Mouse (Mus musculus) ES-E14 (cell line): ENCODE data around the gene Efna5. TPM values are rescaled to one million over a fixed set of nuclear protein-coding genes. Genes with fewer than 3 reads are reported as not detected.

Source experiments
- DNase-seq: peaks from one replicate; pipeline ENCODE4 v3.0.0-alpha.2; 2013; ENCODE audit warnings: low read depth, low spot score
- H3K27ac ChIP-seq: 2 replicates; pipeline ENCODE4 v1.5.1; 2012; ENCODE audit warnings: low read depth, mild to moderate bottlenecking, low read length, moderate library complexity, mixed read lengths; ENCODE audit not compliant: poor library complexity, insufficient read depth, severe bottlenecking
- H3K36me3 ChIP-seq: 2 replicates; pipeline ENCODE4 v1.6.1; 2012; ENCODE audit warnings: mild to moderate bottlenecking, low read length, moderate library complexity, mixed read lengths; ENCODE audit not compliant: control insufficient read depth, poor library complexity, insufficient read depth, severe bottlenecking
- H3K4me1 ChIP-seq, 2 experiments: fragments of 150-350 bp in 1 of 2; sonication (generic) in 1 of 2; 2 replicates each; pipeline ENCODE4 v1.6.1; 2012; ENCODE audit warnings: low read length in 2 of 2, mild to moderate bottlenecking in 1 of 2, mixed read lengths in 1 of 2; ENCODE audit not compliant: control insufficient read depth in 2 of 2, insufficient read depth in 2 of 2, poor library complexity in 1 of 2
- H3K4me3 ChIP-seq, 2 experiments: fragments of 150-350 bp in 1 of 2; sonication (generic) in 1 of 2; 2 replicates each; pipeline ENCODE4 v1.5.1; 2012; ENCODE audit warnings: low read length in 2 of 2, low read depth in 1 of 2, mild to moderate bottlenecking in 1 of 2, mixed read lengths in 1 of 2; ENCODE audit not compliant: insufficient read depth in 1 of 2, poor library complexity in 1 of 2, severe bottlenecking in 1 of 2
- H3K9ac ChIP-seq: 2 replicates; pipeline ENCODE4 v1.6.1; 2012; ENCODE audit warnings: low read depth, mild to moderate bottlenecking, low read length, mixed read lengths; ENCODE audit not compliant: poor library complexity, insufficient read depth, severe bottlenecking
- H3K9me3 ChIP-seq: fragments of 150-350 bp; sonication (generic); 2 replicates; pipeline ENCODE4 v1.6.1; 2012; ENCODE audit warnings: low read depth, mild to moderate bottlenecking, low read length; ENCODE audit not compliant: control insufficient read depth, insufficient read depth
- CHD2 ChIP-seq: IDR thresholded peaks from 2 replicates; pipeline ENCODE4 v1.6.1; 2014; ENCODE audit warnings: mild to moderate bottlenecking, low read depth, low read length, inconsistent platforms
- HCFC1 ChIP-seq: IDR thresholded peaks from 2 replicates; pipeline ENCODE4 v1.6.1; 2012; ENCODE audit warnings: low read length, inconsistent platforms, borderline replicate concordance; ENCODE audit not compliant: insufficient read depth
- MAFK ChIP-seq: IDR thresholded peaks from 2 replicates; pipeline ENCODE4 v1.6.1; 2014; ENCODE audit warnings: mild to moderate bottlenecking, low read depth, low read length, inconsistent platforms; ENCODE audit not compliant: insufficient read depth
- ZC3H11A ChIP-seq: IDR thresholded peaks from 2 replicates; pipeline ENCODE4 v1.6.1; 2012; ENCODE audit warnings: low read depth, mild to moderate bottlenecking, inconsistent platforms, low read length, borderline replicate concordance
- ZNF384 ChIP-seq: IDR thresholded peaks from 2 replicates; pipeline ENCODE4 v1.6.1; 2012; ENCODE audit warnings: low read depth, low read length, inconsistent platforms
- in situ Hi-C, 2 experiments: fragments of 600-800 bp; cut with MboI; formaldehyde crosslinking; loops; one replicate each; pipeline ENCODE4 v1.15.1; 2025; ENCODE audit warnings: low sequenced_read_pairs in 2 of 2, inconsistent platforms in 1 of 2; ENCODE audit not compliant: unreplicated experiment in 2 of 2
- total RNA-seq: library from RNA; depleted of rRNA; stranded (reverse); fragments of 300-350 nt; gene quantifications from 2 replicates; pipeline ENCODE4 v1.2.3, GENCODE M21; 2012

Gene Efna5
- total RNA-seq, 1 experiment = 3.8 TPM

GRCm38 (mm10) chr17:62819931-62820330 lies 61.2 kb downstream of the Efna5 start:
- H3K4me3 ChIP-seq = no peak overlapping the region
- TF ChIP-seq CHD2 (no peak), MAFK (no peak), ZC3H11A (no peak), HCFC1 (no peak), ZNF384 (no peak)
- in situ Hi-C loops = no loop called here
- no peak overlapping the region for H3K27ac ChIP-seq
- H3K9ac ChIP-seq = no peak overlapping the region
- no peaks in the 10 kb centered on the region for H3K36me3 ChIP-seq
- DNase-seq = no peak
- no peaks in the 10 kb centered on the region for H3K9me3 ChIP-seq
- no peaks in the 10 kb centered on the region for H3K4me1 ChIP-seq

DNA sequence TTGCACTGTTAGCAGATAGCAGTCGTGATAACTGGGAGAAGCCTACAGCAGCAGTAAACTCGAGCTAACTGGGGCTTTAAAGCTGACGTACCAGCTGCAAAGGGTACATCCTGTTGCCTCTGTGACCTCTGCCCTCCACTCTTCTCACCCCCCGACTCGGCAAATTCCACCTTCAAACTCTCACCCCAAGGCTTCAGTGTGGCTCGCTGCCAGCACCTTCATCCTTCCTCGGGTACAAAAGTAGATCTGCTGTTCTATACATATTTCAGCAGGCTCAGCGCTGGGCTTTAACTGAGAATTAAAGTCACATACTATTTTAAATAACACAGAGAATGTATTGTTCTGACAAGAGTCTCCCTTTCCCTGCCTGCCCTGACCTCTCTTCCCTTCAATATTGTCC lies 62.3 kb downstream of the Efna5 start:
- Histone ChIP-seq H3K27ac (no peak overlapping the region), H3K4me3 (no peak overlapping the region), H3K4me1 (no peaks in the 10 kb centered on the region), H3K36me3 (no peaks in the 10 kb centered on the region), H3K9ac (no peak overlapping the region), H3K9me3 (no peaks in the 10 kb centered on the region)
- DNase-seq = no peak
- TF ChIP-seq ZC3H11A (no peak), ZNF384 (no peak), MAFK (no peak), CHD2 (no peak)
- in situ Hi-C loops = no loop called here

- Histone ChIP-seq H3K4me1 (no peaks in the 10 kb centered on the region), H3K4me3 (no peak overlapping the region), H3K9me3 (no peaks in the 10 kb centered on the region), H3K9ac (no peak overlapping the region), H3K36me3 (no peaks in the 10 kb centered on the region), H3K27ac (no peak overlapping the region)
- TF ChIP-seq CHD2 = no peak
- no peak for TF ChIP-seq ZNF384
- in situ Hi-C loops = no loop called here
- no peak for DNase-seq
Measured at GRCm38 (mm10) chr17:62818337-62818736, 62.8 kb downstream of the Efna5 start.

DNA sequence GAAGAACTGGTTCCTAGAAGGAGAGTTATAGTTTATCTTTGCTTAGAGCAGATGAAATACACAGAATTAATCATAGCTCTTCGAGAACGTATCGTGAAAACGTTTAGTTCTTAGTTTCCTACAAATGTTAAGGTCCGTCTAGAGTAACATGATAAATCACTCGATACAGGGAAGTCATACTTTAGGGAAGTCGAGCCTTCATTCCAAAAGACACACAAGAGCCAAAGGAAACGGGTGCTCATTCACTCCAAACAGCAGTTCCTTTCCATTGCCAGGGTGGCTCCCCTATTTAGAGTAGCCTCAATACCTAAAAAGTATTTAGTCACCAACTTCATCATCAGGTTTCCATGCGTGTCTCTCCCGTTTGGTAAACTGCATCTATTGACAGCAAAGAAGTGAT lies 64.2 kb downstream of the Efna5 start:
- H3K9me3 ChIP-seq = no peaks in the 10 kb centered on the region
- no peak for TF ChIP-seq MAFK
- TF ChIP-seq HCFC1 = no peak
- TF ChIP-seq ZC3H11A = no peak
- TF ChIP-seq CHD2 = no peak
- TF ChIP-seq ZNF384 = no peak
- no peak overlapping the region for H3K4me3 ChIP-seq
- no peak for DNase-seq
- H3K9ac ChIP-seq = no peak overlapping the region
- in situ Hi-C loops = no loop called here
- H3K4me1 ChIP-seq = no peaks in the 10 kb centered on the region
- no peak overlapping the region for H3K27ac ChIP-seq
- H3K36me3 ChIP-seq = no peaks in the 10 kb centered on the region

GRCm38 (mm10) chr17:62813461-62813860 lies 67.7 kb downstream of the Efna5 start:
- DNase-seq = no peak
- in situ Hi-C loops = no loop called here
- no peak for TF ChIP-seq MAFK
- TF ChIP-seq ZNF384 = no peak
- no peak for TF ChIP-seq HCFC1
- TF ChIP-seq ZC3H11A = no peak
- no peak for TF ChIP-seq CHD2

More at GRCm38 (mm10) chr17:62813461-62813860, 67.7 kb downstream of the Efna5 start:
- no peak overlapping the region for H3K27ac ChIP-seq
- no peaks in the 10 kb centered on the region for H3K9me3 ChIP-seq
- no peak overlapping the region for H3K9ac ChIP-seq
- no peak overlapping the region for H3K4me3 ChIP-seq
- H3K4me1 ChIP-seq = no peaks in the 10 kb centered on the region
- H3K36me3 ChIP-seq = no peaks in the 10 kb centered on the region
